Mouse (Mus musculus): ENCODE measurements around the gene Nprl2. TPM values are rescaled to one million over a fixed set of nuclear protein-coding genes. Genes with fewer than 3 reads are reported as not detected.
A peak's percentile ranks its signal among the peaks of the same experiment; 100 is the strongest.

Gene Nprl2
- polyA plus RNA-seq, 1 experiment from 2014 or later = 39.7 TPM

- H3K9me3 ChIP-seq = no peaks in the 10 kb centered on the region
- no peak overlapping the region for H3K9ac ChIP-seq
- no peak overlapping the region for H3K4me3 ChIP-seq (replicated peaks)
- H3K27me3 ChIP-seq (replicated peaks) = no peaks in the 10 kb centered on the region
- H3K36me3 ChIP-seq = no peaks in the 10 kb centered on the region; the same call in 1 of the 2 replicates
- no peak for ATAC-seq (ENCODE audit: insufficient read depth, low FRiP score, low read depth)
- peaks cover 53% of the 10 kb centered on the region for H3K4me1 ChIP-seq
- 80% methylated on average over 20 of the region's 20 CpGs for WGBS
- no peak overlapping the region for H3K4me2 ChIP-seq
- no peak overlapping the region for H3K27ac ChIP-seq
Observed at GRCm38 (mm10) chr9:107549297-107550074, 7.5 kb downstream of the Nprl2 start.

- 38% methylated on average over 23 of the region's 23 CpGs for WGBS
Observed at GRCm38 (mm10) chr9:107550491-107551116, 8.6 kb downstream of the Nprl2 start.

GRCm38 (mm10) chr9:107551117-107551889 lies 9.3 kb downstream of the Nprl2 start, which contains the start of gene Rassf1:
Gene Rassf1 (plus strand): TSS chr9:107551555.
- H3K4me1 ChIP-seq = peaks cover 61% of the 10 kb centered on the region
- H3K4me2 ChIP-seq = peak within 1 kb of the TSS; percentile 95
- WGBS = under 1% methylated on average over 63 of the region's 63 CpGs
- peak within 1 kb of the TSS; percentile 57 for H3K9ac ChIP-seq
- peak within 1 kb of the TSS; percentile 55 for H3K4me3 ChIP-seq (replicated peaks)
- H3K27me3 ChIP-seq (replicated peaks) = no peaks in the 10 kb centered on the region
- peak within 1 kb of the TSS; percentile 82 for H3K27ac ChIP-seq
- no peaks in the 10 kb centered on the region for H3K9me3 ChIP-seq
- no peaks in the 10 kb centered on the region for H3K36me3 ChIP-seq
- ATAC-seq (ENCODE audit: insufficient read depth, low FRiP score, low read depth) = peak; percentile 43

More at GRCm38 (mm10) chr9:107550491-107551116, 8.6 kb downstream of the Nprl2 start:
- Histone ChIP-seq H3K4me3 (replicated peaks) (peak overlapping the region; percentile 55), H3K27me3 (replicated peaks) (no peaks in the 10 kb centered on the region), H3K9me3 (no peaks in the 10 kb centered on the region), H3K9ac (peak overlapping the region; percentile 57; the same call in 1 of the 2 replicates), H3K27ac (peak overlapping the region; percentile 82; the same call in 1 of the 2 replicates), H3K4me2 (peak overlapping the region; percentile 95), H3K36me3 (no peaks in the 10 kb centered on the region), H3K4me1 (peaks cover 55% of the 10 kb centered on the region)
- no peak for ATAC-seq (ENCODE audit: insufficient read depth, low FRiP score, low read depth)

GRCm38 (mm10) chr9:107551890-107552355 lies 9.9 kb downstream of the Nprl2 start:
- Histone ChIP-seq H3K4me3 (replicated peaks) (peak overlapping the region; percentile 55), H3K4me1 (peaks cover 61% of the 10 kb centered on the region), H3K4me2 (peak overlapping the region; percentile 95), H3K9me3 (no peaks in the 10 kb centered on the region), H3K9ac (peak overlapping the region; percentile 57), H3K27me3 (replicated peaks) (no peaks in the 10 kb centered on the region), H3K36me3 (no peaks in the 10 kb centered on the region), H3K27ac (peak overlapping the region; percentile 82)
- 15% methylated on average over 8 of the region's 8 CpGs for WGBS
- ATAC-seq (ENCODE audit: insufficient read depth, low FRiP score, low read depth) = no peak

GRCm38 (mm10) chr9:107552690-107553393 lies 10.8 kb downstream of the Nprl2 start:
- Histone ChIP-seq H3K4me1 (peaks cover 57% of the 10 kb centered on the region), H3K4me3 (replicated peaks) (peak overlapping the region; percentile 55), H3K27me3 (replicated peaks) (no peaks in the 10 kb centered on the region), H3K36me3 (peaks cover 5% of the 10 kb centered on the region), H3K4me2 (peak overlapping the region; percentile 95), H3K9me3 (no peaks in the 10 kb centered on the region), H3K9ac (no peak overlapping the region), H3K27ac (peak overlapping the region; percentile 82; the same call in 1 of the 2 replicates)
- ATAC-seq (ENCODE audit: insufficient read depth, low FRiP score, low read depth) = no peak
- WGBS = 76% methylated on average over 5 of the region's 5 CpGs

GRCm38 (mm10) chr9:107553541-107554318 lies 11.7 kb downstream of the Nprl2 start:
- WGBS = 6% methylated on average over 37 of the region's 37 CpGs

GRCm38 (mm10) chr9:107554319-107554825 lies 12.3 kb downstream of the Nprl2 start:
- Histone ChIP-seq H3K27me3 (replicated peaks) (no peaks in the 10 kb centered on the region), H3K9ac (peak overlapping the region; percentile 79), H3K9me3 (no peaks in the 10 kb centered on the region), H3K4me3 (replicated peaks) (peak overlapping the region; percentile 63), H3K4me1 (peaks cover 57% of the 10 kb centered on the region), H3K4me2 (peak overlapping the region; percentile 95), H3K27ac (peak overlapping the region; percentile 94), H3K36me3 (peaks cover 20% of the 10 kb centered on the region)
- ATAC-seq (ENCODE audit: insufficient read depth, low FRiP score, low read depth) = peak; percentile 88
- under 1% methylated on average over 53 of the region's 53 CpGs for WGBS

More at GRCm38 (mm10) chr9:107553541-107554318, 11.7 kb downstream of the Nprl2 start:
- Histone ChIP-seq H3K4me2 (peak overlapping the region; percentile 95), H3K4me1 (peaks cover 57% of the 10 kb centered on the region), H3K9me3 (no peaks in the 10 kb centered on the region), H3K4me3 (replicated peaks) (peak overlapping the region; percentile 63), H3K36me3 (peaks cover 14% of the 10 kb centered on the region), H3K27me3 (replicated peaks) (no peaks in the 10 kb centered on the region), H3K9ac (peak overlapping the region; percentile 42; the same call in 1 of the 2 replicates), H3K27ac (peak overlapping the region; percentile 82)
- peak; percentile 20 for ATAC-seq (ENCODE audit: insufficient read depth, low FRiP score, low read depth)

- peak overlapping the region; percentile 72 for H3K4me2 ChIP-seq
- H3K9me3 ChIP-seq = no peaks in the 10 kb centered on the region
- H3K36me3 ChIP-seq = peaks cover 27% of the 10 kb centered on the region
- ATAC-seq (ENCODE audit: insufficient read depth, low FRiP score, low read depth) = peak; percentile 7
- peak overlapping the region; percentile 94 for H3K27ac ChIP-seq
- H3K4me1 ChIP-seq = peaks cover 55% of the 10 kb centered on the region
- 0% methylated on average over 23 of the region's 23 CpGs for WGBS
- peak overlapping the region; percentile 79 for H3K9ac ChIP-seq
- H3K4me3 ChIP-seq (replicated peaks) = peak overlapping the region; percentile 63
- H3K27me3 ChIP-seq (replicated peaks) = no peaks in the 10 kb centered on the region
Observed at GRCm38 (mm10) chr9:107555031-107555457, 13.0 kb downstream of the Nprl2 start.

GRCm38 (mm10) chr9:107555701-107556100 lies 13.7 kb downstream of the Nprl2 start:
- WGBS = 41% methylated on average over 2 of the region's 2 CpGs
- no peak for ATAC-seq (ENCODE audit: insufficient read depth, low FRiP score, low read depth)
- H3K4me1 ChIP-seq = peaks cover 48% of the 10 kb centered on the region

DNA sequence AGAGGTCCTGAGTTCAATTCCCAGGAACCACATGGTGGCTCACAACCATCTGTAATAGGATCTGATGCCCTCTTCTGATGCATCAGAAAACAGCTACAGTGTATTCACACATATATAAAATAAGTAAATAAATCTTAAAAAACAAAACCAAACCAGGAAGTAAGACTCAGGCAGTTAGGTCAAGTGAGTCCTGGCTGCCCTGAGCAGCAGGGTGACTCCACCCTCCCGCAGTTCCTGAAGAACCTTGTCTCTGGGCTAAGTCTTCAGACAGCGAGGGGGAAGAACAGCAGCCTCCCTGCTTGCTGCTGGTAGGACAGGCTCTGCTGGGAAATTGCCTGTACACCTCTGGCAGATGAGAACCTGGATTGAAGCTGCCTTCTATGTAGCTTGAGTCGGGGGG lies 14.3 kb downstream of the Nprl2 start:
- no peak for ATAC-seq (ENCODE audit: insufficient read depth, low FRiP score, low read depth)
- H3K27ac ChIP-seq = peak overlapping the region; percentile 41; the same call in 1 of the 2 replicates
- peaks cover 42% of the 10 kb centered on the region for H3K4me1 ChIP-seq
- no peaks in the 10 kb centered on the region for H3K27me3 ChIP-seq (replicated peaks)
- 66% methylated on average over 3 of the region's 3 CpGs for WGBS
- H3K9me3 ChIP-seq = no peaks in the 10 kb centered on the region
- H3K36me3 ChIP-seq = peaks cover 40% of the 10 kb centered on the region
- peak overlapping the region; percentile 72 for H3K4me2 ChIP-seq
- peak overlapping the region; percentile 63 for H3K4me3 ChIP-seq (replicated peaks)
- no peak overlapping the region for H3K9ac ChIP-seq

More at GRCm38 (mm10) chr9:107555701-107556100, 13.7 kb downstream of the Nprl2 start:
- peak overlapping the region; percentile 79 for H3K9ac ChIP-seq
- no peaks in the 10 kb centered on the region for H3K9me3 ChIP-seq
- H3K27me3 ChIP-seq (replicated peaks) = no peaks in the 10 kb centered on the region
- H3K36me3 ChIP-seq = peaks cover 33% of the 10 kb centered on the region
- peak overlapping the region; percentile 63 for H3K4me3 ChIP-seq (replicated peaks)
- peak overlapping the region; percentile 94 for H3K27ac ChIP-seq
- peak overlapping the region; percentile 72 for H3K4me2 ChIP-seq

All from stomach, embryonic 15.5 days (tissue).